Mouse (Mus musculus): ENCODE data around the gene Gapt.
"Not testable (repeated sequence)": the region's sequence is repeated elsewhere in the genome, so short reads cannot be mapped to it uniquely, and the experiment has no call there.

The Gapt gene

DNA sequence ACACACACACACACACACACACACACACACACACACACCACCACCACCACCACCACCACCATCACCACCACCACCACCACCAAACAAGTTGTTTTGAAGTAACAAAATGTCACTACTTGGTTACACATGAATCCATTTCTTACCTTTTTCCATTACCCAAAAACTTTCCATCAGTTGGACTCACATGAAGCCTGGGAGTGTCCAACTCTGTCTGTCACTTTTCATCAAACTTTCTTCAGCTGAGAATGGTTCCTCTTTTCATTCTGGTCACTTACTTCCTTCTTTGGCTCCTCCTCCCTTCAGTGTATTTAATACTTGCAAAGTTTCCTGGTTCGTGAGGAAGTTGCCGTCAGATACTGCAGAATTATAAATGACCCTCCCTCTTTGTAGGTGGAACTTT is at the start of gene Gapt:
Gene Gapt, minus strand, starts transcription at position 259 of the 400 bp plus-strand sequence.
- ChIA-PET CTCF (no interaction called here), POLR2A (interaction anchor here in 1 of 4 experiments (0.6 kb wide), 1 partner anchor 301 kb away, joined by 3 read pairs; no protein-coding TSS in a partner anchor)

DNA sequence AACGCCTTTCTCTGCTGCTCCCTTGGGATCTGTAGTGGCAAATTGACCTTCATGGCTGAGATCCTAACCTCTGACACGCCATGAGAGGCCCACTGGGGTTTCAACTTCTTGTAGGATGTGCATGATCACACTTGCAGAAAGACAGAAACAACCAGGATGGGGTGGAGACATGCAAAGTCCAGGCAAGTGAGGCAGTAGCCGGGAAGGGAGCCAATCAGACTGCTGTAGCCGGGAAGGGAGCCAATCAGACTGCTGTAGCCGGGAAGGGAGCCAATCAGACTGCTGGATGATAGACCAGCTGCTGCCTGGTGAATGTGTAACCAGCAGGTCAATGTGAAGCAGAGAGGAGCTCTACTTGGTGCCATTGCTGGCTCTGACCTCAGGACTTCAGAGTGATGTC is 49.2 kb upstream of the Gapt start:
- ChIA-PET CTCF (no interaction called here), POLR2A (interaction anchor here in 3 of 4 experiments (1.0 to 1.7 kb wide), 3 partner anchors 10 to 12 kb away, joined by 4 to 6 read pairs (median 4); partner anchors contain the start of gene Plk2 (in 1 of the 3))

DNA sequence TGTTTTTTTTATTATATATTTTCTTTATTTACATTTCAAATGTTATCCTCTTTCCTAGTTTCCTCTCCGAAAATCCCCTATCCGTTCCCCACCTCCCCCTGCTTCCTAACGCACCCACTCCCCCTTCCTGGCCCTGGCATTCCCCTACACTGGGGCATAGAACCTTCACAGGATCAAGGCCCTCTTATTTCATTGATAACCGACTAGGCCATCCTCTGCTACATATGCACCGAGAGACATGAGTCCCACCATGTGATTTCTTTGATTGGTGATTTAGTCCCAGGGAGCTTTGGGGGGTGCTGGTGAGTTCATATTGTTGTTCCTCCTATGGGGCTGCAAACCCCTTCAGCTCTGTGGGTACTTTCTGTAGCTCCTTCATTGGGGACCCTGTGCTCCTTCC is 47.7 kb upstream of the Gapt start:
- CTCF ChIA-PET = not testable (repeated sequence)
- POLR2A ChIA-PET = interaction anchor here in 1 of 4 experiments (1.8 kb wide), 1 partner anchor 10 kb away, joined by 6 read pairs; the partner anchor contains the start of gene Plk2

DNA sequence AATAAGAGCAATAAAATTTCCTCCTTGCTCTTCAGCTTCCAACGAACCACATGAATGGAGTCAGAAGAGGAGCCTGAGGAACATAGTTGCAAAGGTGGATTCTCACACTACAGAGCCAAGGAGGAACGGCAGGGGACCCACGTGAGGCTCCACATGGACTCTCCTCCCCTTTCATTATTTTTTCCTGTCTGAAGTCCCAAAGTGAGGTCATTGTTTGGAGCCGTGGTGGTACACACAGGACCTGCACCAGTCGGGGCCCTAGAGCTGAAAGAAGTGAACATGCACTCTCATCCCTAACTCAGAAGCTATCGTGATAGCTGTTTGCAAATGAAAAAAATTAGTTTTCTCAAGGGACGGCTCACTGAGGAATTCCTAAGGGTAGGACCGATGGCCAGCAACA is 47.1 kb upstream of the Gapt start:
- POLR2A ChIA-PET = interaction anchor here in 2 of 4 experiments (1.3 to 1.8 kb wide), 2 partner anchors 9 kb away, joined by 3 to 6 read pairs; partner anchors contain the start of gene Plk2 (in 2 of the 2)
- CTCF ChIA-PET = no interaction called here

DNA sequence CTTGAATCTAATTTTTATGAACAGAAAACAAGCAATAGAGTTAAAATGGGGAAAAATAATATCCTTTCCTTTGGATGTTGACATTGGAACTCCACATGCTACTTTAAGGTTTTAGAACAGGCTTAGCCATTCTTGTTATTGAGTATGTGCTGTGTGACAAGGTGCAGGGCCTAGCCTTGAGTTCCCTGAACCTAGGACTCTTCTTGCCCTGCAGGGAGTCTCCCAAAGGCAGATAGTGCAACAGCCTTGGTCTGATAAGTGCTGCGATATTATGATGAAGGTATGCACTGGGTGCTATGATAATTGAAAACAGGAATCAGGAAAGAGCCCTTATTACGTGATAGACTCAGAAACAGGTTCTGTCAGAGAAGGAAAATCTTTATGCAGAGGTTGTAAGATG is 44.9 kb upstream of the Gapt start:
- POLR2A ChIA-PET = interaction anchor here in 1 of 4 experiments (0.5 to 0.6 kb wide), 2 partner anchors 22 to 188 kb away, joined by 3 to 4 read pairs; no protein-coding TSS in a partner anchor
- CTCF ChIA-PET = no interaction called here

DNA sequence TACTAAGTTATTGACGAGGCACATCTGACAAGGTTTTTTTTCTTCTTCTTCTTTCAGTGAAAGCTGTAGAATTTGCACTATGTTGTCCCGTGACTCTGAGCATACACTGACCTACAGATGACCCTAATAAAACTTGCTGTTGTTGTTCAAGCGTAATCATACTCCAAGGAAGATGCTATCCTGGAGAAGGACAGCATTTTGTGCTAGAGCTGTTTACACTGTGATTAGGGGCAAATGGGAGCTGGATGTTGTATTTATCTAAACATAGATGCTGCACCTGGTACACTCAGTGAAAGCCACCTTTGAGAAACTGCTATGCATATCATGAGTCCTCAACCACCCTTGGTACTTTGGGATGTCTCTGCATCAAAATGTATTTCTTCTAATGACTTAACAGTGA is 44.4 kb upstream of the Gapt start:
- CTCF ChIA-PET = no interaction called here
- POLR2A ChIA-PET = interaction anchor here in 1 of 4 experiments (0.5 kb wide), 1 partner anchor 189 kb away, joined by 4 read pairs; no protein-coding TSS in a partner anchor

DNA sequence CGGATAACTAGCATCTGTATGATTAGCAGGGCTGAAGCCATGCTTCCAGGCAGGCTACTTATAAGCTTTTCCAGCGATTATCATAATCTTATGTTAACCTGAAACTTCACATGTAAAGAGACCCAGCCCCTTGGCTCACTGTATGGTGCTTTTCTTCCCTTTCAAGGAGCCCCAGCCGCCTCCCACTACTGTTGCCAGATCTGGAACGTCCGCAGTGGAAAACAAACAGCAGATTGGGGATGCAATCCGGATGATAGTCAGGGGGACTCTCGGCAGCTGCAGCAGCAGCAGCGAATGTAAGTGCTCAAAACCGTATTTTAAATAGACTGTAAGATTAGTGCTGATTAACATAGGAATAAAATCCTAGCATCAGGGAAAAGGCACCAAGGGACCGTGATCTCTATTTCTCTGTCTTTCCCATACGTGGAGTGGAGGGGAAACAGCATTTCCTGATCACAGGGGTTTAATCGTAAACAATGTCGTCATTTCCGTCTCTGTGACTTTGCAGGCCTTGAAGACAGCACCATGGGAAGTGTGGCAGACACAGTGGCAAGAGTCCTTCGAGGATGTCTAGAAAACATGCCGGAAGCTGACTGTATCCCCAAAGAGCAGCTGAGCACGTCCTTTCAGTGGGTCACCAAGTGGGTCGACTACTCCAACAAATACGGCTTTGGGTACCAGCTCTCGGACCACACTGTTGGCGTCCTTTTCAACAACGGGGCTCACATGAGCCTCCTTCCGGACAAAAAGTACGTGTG is 41.7 kb upstream of the Gapt start:
- CTCF ChIA-PET = no interaction called here
- POLR2A ChIA-PET = no interaction called here

DNA sequence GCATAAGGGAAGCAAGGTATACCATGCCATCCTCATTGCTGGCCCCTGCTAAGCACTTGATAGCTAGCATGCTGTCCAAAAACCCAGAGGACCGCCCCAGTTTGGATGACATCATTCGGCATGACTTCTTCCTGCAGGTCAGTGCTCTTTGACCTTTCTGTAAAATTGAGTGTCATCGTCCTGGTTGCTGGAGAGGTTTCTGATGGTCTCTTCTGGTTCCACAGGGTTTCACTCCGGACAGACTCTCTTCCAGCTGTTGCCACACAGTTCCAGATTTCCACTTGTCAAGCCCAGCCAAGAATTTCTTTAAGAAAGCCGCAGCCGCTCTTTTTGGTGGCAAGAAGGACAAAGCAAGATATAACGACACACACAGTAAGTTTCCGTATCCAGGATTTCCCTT is 40.8 kb upstream of the Gapt start:
- ChIA-PET POLR2A (interaction anchor here in 2 of 4 experiments (0.6 to 0.7 kb wide), 3 partner anchors 282 to 1598 kb away, joined by 3 to 5 read pairs (median 3); no protein-coding TSS in a partner anchor), CTCF (interaction anchor here in 1 of 4 experiments (0.7 kb wide), 1 partner anchor 32 kb away, joined by 5 read pairs; no protein-coding TSS in a partner anchor)

DNA sequence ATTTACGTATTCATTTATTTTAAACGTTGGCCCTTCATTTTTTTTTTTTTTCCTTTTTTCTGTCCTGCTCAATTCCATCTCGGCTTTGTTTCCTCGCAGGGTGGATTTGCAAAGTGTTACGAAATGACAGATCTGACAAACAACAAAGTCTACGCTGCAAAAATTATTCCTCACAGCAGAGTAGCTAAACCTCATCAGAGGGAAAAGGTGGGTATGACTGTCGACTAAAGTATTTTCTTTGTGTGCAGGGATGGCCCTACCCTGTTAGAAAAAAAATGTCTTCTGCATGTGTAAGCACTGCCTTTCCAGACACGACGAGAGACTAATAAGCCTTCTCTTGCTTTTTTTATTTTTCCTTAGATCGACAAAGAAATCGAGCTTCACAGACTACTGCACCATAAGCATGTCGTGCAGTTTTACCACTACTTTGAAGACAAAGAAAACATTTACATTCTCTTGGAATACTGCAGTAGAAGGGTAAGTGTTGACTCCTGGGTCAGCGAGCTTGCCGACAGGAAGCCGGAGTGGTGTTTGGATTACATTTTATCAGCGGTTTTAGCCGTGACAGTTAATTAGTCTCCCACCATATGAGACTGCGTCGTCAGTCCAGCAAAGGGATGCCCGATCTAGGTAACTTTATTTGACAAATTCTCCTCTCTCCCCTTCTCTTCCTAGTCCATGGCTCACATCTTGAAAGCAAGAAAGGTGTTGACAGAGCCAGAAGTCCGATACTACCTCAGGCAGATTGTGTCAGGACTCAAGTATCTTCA is 39.1 kb upstream of the Gapt start:
- CTCF ChIA-PET = interaction anchor here in 1 of 4 experiments (2.0 kb wide), 1 partner anchor 1015 kb away, joined by 5 read pairs; no protein-coding TSS in a partner anchor
- POLR2A ChIA-PET = interaction anchor here in 3 of 4 experiments (0.6 to 2.3 kb wide), 22 partner anchors 8 to 846 kb away, joined by 3 to 8 read pairs (median 4); no protein-coding TSS in a partner anchor

DNA sequence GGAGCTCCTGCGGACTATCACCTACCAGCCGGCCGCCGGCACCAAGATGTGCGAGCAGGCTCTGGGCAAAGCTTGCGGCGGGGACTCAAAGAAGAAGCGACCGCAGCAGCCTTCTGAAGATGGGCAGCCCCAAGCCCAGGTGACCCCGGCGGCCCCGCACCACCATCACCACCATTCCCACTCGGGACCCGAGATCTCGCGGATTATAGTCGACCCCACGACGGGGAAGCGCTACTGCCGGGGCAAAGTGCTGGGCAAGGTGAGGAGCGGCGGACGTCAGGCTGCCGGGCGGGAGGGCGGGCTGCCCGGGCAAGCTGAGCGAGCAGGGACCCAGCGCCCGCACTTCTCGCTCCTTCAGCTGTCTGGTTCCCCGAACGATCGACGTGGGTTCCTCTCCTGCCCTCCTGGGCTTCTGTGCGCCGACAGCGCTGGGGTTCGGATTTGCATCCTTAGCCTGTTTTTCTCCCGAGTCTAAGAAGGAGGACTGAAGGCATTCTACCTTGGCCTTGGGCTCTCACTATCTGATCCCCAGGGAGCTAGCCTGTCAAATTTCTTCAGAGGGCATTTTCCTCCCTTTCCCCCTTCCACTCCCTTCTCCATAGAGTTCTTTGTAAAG is 38.3 kb upstream of the Gapt start:
- ChIA-PET CTCF (interaction anchor here in 3 of 4 experiments (0.6 to 2.0 kb wide), 10 partner anchors 13 to 1018 kb away, joined by 3 to 10 read pairs (median 4); no protein-coding TSS in a partner anchor), POLR2A (interaction anchor here (0.6 to 2.3 kb wide), 39 partner anchors 9 to 1837 kb away, joined by 3 to 11 read pairs (median 4); partner anchors contain the start of gene Gpbp1 (in 1 of the 4))

DNA sequence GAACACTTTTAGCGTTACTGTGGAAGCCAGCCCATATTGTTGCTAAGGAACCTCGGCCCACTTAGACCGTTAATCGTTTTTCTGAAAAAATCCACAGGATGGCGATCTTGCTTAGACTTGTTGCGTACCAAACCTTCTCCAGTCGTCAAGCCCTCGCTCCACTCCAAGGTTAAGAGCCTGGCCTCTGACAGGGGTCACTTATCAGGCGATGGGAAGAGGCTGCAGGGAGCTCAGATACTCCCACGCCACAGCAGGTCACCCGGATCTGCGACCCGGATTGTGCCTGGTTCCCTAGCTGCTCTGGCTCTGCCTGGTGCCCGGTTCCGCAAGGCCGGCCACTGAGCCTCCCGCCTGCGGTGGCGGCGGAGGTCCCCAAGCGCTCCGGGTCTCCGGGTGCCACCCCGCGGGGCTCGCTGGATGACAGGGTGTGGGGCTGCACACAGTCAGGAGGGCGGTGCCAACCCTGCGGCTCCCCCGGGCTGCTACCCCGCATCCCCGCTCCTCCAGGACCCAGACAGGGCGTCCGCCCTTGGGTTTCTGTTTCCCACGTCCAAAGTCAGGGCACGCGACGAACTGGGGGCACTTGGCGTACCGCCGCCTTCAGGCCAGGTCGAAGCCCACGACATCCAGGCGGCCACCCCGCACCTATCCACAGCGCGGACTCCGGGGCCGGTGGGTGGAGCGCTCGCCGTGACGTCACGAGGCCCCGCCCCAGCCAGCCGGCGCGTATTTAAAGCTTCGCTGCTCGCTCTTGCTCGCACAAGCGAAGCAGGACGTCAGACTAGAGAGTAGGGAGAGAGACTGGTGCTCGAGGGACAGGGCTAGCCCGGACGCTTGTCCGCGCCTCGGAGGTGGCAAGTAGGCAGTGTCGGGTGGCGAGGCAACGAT is 37.5 kb upstream of the Gapt start, which contains the start of gene Plk2:
Gene Plk2, plus strand, starts transcription at position 756 of the 888 bp plus-strand sequence.
- CTCF ChIA-PET = interaction anchor here (0.6 to 2.0 kb wide), 12 partner anchors 12 to 1061 kb away, joined by 3 to 10 read pairs (median 4); no protein-coding TSS in a partner anchor
- POLR2A ChIA-PET = interaction anchor here (0.6 to 2.3 kb wide), 44 partner anchors 9 to 1838 kb away, joined by 3 to 11 read pairs (median 4); partner anchors contain the start of gene Gpbp1 (in 1 of the 4)

DNA sequence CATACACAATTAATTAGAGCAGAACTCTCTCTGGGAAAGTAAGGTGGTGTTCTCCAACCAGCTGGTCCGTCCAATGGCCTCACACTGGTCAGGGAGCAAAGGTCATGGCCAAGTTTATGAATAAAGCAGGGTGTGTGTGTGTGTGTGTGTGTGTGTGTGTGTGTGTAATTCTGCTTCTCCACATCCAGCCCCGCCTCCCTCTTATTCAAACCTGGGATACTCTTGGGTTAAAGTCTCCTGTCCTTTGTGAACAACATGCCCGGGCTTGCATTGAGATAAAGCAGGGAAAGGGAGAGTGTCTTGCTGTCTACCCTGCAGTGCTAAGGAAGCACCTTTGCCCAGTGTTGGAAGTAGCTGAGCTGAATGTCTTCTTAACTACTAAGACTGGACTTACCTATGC is 35.6 kb upstream of the Gapt start:
- CTCF ChIA-PET = interaction anchor here (0.6 to 2.3 kb wide), 20 partner anchors 10 to 1020 kb away, joined by 3 to 17 read pairs (median 4); partner anchors contain the start of gene Rab3c (in 1 of the 4)

DNA sequence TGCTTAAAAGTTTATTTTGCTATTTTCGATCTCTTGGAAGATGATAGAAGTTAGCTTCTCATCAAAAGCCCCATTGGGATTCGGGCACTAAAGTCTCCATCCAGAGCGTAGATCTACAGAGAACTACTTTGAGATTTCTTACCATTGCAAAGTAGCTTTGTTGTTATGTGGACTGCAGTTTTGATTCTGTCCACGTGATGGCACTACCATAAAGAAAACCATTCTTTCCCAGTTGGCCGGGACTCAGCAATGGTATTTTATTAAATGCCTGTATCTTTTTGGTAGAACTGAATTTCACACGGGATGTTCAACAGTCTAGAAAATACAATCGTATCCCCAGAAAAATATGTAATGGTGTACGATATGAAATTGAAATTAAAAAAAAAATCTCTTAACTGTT is 35.2 kb upstream of the Gapt start:
- ChIA-PET CTCF (interaction anchor here (0.6 to 2.3 kb wide), 31 partner anchors 9 to 1214 kb away, joined by 3 to 17 read pairs (median 3); partner anchors contain the start of gene Rab3c (in 1 of the 4)), POLR2A (interaction anchor here in 3 of 4 experiments (0.7 to 1.6 kb wide), 6 partner anchors 10 to 1021 kb away, joined by 3 to 5 read pairs (median 4); no protein-coding TSS in a partner anchor)

More for the DNA sequence above, 35.6 kb upstream of the Gapt start:
- POLR2A ChIA-PET = interaction anchor here in 3 of 4 experiments (0.6 to 1.6 kb wide), 8 partner anchors 10 to 1327 kb away, joined by 3 to 5 read pairs (median 3); no protein-coding TSS in a partner anchor

DNA sequence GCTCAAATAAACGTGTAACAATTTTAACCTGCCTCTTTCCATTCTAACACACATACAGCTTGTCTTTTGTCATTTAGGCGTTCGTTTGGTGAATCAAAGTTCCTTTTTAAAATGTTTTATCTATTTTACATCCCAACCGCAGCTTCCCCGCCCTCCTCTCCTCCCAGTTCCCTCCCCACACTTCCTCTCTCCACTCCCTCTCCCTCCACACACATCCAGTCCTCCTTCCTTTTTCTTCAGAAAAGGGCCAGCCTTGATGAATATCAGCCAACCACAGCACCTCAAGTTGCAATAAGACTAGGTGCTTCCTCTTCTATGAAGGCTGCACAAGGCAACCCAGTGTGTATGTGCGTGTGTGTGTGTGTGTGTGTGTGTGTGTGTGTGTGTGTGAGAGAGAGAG is 27.5 kb upstream of the Gapt start:
- ChIA-PET POLR2A (no interaction called here), CTCF (interaction anchor here in 1 of 4 experiments (0.7 kb wide), 1 partner anchor 417 kb away, joined by 4 read pairs; no protein-coding TSS in a partner anchor)

DNA sequence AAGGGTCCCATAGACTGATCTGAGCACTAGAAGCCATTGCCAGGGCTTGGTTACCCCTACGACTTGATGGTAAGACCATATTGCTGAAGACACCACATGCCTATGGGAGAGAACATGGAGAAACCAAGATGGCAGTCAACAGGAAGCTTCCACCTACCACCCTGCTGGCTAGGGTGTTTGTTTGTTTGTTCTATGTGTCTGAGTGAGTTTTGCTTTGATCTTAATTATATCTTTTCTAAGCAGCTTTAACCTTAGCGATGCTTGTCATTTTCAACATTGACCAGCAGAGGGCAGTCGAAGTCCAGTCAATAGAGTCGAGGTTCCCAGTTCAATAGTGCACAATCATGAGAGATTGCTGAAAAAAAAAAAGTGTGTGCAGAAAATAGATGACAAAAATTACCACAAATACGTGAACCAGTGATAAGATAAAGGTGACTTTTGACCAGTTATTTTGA is 25.5 kb upstream of the Gapt start:
- POLR2A ChIA-PET = interaction anchor here in 1 of 4 experiments (1.5 kb wide), 1 partner anchor 13 kb away, joined by 4 read pairs; the partner anchor contains the start of gene Plk2

DNA sequence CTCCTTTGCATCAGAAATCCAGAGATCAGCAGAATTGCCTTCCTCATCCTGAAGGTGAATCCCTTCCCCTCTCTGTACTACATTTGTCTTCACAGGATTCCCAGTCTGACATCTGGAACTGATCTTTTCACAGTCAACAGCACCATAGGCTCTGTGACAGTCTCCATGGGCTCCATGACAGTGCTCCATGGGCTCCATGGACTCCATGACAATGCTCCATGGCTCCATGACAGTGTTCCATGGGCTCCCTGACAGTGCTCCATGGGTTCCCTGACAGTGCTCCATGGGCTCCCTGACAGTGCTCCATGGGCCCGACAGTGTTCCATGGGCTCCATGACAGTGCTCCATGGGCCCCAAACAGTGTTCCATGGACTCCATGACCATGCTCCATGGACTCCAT is 12.7 kb upstream of the Gapt start:
- POLR2A ChIA-PET = no interaction called here
- CTCF ChIA-PET = no interaction called here

More for the DNA sequence above, 25.5 kb upstream of the Gapt start:
- CTCF ChIA-PET = interaction anchor here (0.6 to 2.2 kb wide), 39 partner anchors 9 to 1031 kb away, joined by 3 to 12 read pairs (median 4); partner anchors contain the start of gene Plk2 (in 2 of the 4)

DNA sequence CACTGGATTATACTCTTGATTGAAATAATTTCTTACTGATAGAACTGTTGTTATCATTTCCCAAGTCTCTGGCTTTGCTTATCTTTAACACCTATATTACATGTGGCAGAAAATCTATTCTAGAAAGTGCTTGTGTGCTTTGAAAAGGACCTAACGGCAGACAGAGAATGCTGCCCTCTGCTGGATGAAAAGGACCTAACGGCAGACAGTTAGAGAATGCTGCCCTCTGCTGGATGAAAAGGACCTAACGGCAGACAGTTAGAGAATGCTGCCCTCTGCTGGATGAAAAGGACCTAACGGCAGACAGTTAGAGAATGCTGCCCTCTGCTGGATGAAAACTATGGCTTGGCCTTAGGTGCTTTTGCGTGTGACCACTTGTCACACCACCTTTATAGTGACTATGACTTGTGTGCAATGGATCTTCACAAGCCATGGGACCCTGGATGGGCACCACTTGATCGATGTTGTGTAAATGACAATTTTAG is 11.6 kb upstream of the Gapt start:
- POLR2A ChIA-PET = not testable (repeated sequence)
- CTCF ChIA-PET = interaction anchor here in 2 of 4 experiments (0.5 to 0.6 kb wide), 2 partner anchors 144 to 755 kb away, joined by 4 to 5 read pairs; no protein-coding TSS in a partner anchor

All from embryonic stem cell, embryonic (primary cell).